ENCODE assay signal across 8 mouse cellular contexts in genomic region chr13:111489502-111489801, GRCm38 (mm10). TPM values are rescaled to one million over a fixed set of nuclear protein-coding genes. Genes with fewer than 3 reads are reported as not detected.
DNase-seq lines count a peak whose midpoint lies in the region; ATAC-seq and TF ChIP-seq lines count a peak whose summit lies in the region.

No protein-coding gene starts in this region.

- peaks cover 19% of the 10 kb centered on the region for H3K27me3 ChIP-seq in embryonic facial prominence, embryonic 15.5 days
- H3K27me3 ChIP-seq in limb, embryonic 13.5 days = peaks cover 25% of the 10 kb centered on the region
- peaks cover 8% of the 10 kb centered on the region for H3K27me3 ChIP-seq in neural tube, embryonic 14.5 days (ENCODE audit: control insufficient read depth, insufficient read depth, low read length)

- 1% methylated on average over 25 of the region's 33 CpGs for WGBS in embryonic facial prominence, embryonic 15.5 days
- 0% methylated on average over 18 of the region's 33 CpGs for WGBS in limb, embryonic 13.5 days
- under 1% methylated on average over 25 of the region's 33 CpGs for WGBS in neural tube, embryonic 14.5 days

- DNase-seq in layer of hippocampus, adult 2 months (ENCODE audit: low spot score in 2 of 2) = no peak
- no peak for DNase-seq in layer of hippocampus, postnatal 14 days (ENCODE audit: low spot score in 2 of 2)
- no peak for DNase-seq in adrenal gland, adult 18-20 months (ENCODE audit: low spot score in 2 of 2)
- no peak for DNase-seq in cerebellum, adult 11-12 months
- DNase-seq in thymus, postnatal 25 days = no peak

- H3K9me3 ChIP-seq in embryonic facial prominence, embryonic 15.5 days (replicated peaks) = no peaks in the 10 kb centered on the region
- no peaks in the 10 kb centered on the region for H3K9me3 ChIP-seq in limb, embryonic 13.5 days
- H3K9me3 ChIP-seq in neural tube, embryonic 14.5 days (ENCODE audit: control insufficient read depth, low read length) = no peaks in the 10 kb centered on the region

- H3K9ac ChIP-seq in embryonic facial prominence, embryonic 15.5 days = peak overlapping the region; percentile 94
- peak overlapping the region; percentile 95 for H3K9ac ChIP-seq in limb, embryonic 13.5 days
- H3K9ac ChIP-seq in neural tube, embryonic 14.5 days (replicated peaks; ENCODE audit: low read depth, low read length) = peak overlapping the region; percentile 86

- peaks cover 18% of the 10 kb centered on the region for H3K4me1 ChIP-seq in embryonic facial prominence, embryonic 15.5 days
- peaks cover 28% of the 10 kb centered on the region for H3K4me1 ChIP-seq in limb, embryonic 13.5 days
- H3K4me1 ChIP-seq in neural tube, embryonic 14.5 days (ENCODE audit: control insufficient read depth, insufficient read depth, low read length) = peaks cover 18% of the 10 kb centered on the region

- TF ChIP-seq CTCF in layer of hippocampus, adult 2 months (conservative IDR thresholded peaks at IDR 0.05) = no peak

- peak; percentile 52 for ATAC-seq in embryonic facial prominence, embryonic 15.5 days (ENCODE audit: insufficient number of reproducible peaks, low FRiP score, low TSS enrichment, low read depth)
- peak; percentile 41 for ATAC-seq in limb, embryonic 13.5 days (ENCODE audit: low FRiP score, low read depth)
- ATAC-seq in neural tube, embryonic 14.5 days (ENCODE audit: low read depth) = no peak

- H3K36me3 ChIP-seq in embryonic facial prominence, embryonic 15.5 days = no peaks in the 10 kb centered on the region
- H3K36me3 ChIP-seq in limb, embryonic 13.5 days = no peaks in the 10 kb centered on the region
- no peaks in the 10 kb centered on the region for H3K36me3 ChIP-seq in neural tube, embryonic 14.5 days (ENCODE audit: control insufficient read depth, insufficient read depth, low read length)

- peak overlapping the region; percentile 92 for H3K4me3 ChIP-seq in layer of hippocampus, adult 2 months
- H3K4me3 ChIP-seq in embryonic facial prominence, embryonic 15.5 days (replicated peaks) = peak overlapping the region; percentile 90
- peak overlapping the region; percentile 89 for H3K4me3 ChIP-seq in limb, embryonic 13.5 days
- H3K4me3 ChIP-seq in neural tube, embryonic 14.5 days (ENCODE audit: low read depth, low read length) = peak overlapping the region; percentile 93

- H3K27ac ChIP-seq in layer of hippocampus, adult 2 months = peak overlapping the region; percentile 99
- peak overlapping the region; percentile 99 for H3K27ac ChIP-seq in embryonic facial prominence, embryonic 15.5 days (replicated peaks)
- peak overlapping the region; percentile 99 for H3K27ac ChIP-seq in limb, embryonic 13.5 days
- peak overlapping the region; percentile 96 for H3K27ac ChIP-seq in neural tube, embryonic 14.5 days (ENCODE audit: low read depth, low read length)

- peak overlapping the region; percentile 76 for H3K4me2 ChIP-seq in embryonic facial prominence, embryonic 15.5 days (replicated peaks)
- H3K4me2 ChIP-seq in limb, embryonic 13.5 days (replicated peaks) = peak overlapping the region; percentile 75
- H3K4me2 ChIP-seq in neural tube, embryonic 14.5 days (ENCODE audit: low read depth, low read length) = peak overlapping the region; percentile 91; the same call in 1 of the 2 replicates

RNA-seq across cellular contexts. Expression of gene Gpbp1, which starts 0.5 kb away (rescaled TPM):
- 10 to 100 TPM; 93.4 to 95.9 TPM for total RNA-seq in layer of hippocampus, adult 2 months (2021)
- 10 to 100 TPM; 82.5 to 83.5 TPM for total RNA-seq in layer of hippocampus, postnatal 14 days (2021)
- polyA plus RNA-seq in embryonic facial prominence, embryonic 15.5 days (2015; fragmentation: Nextera tagmentation; extraction: Ambion mirVana) = 78.5 and 82.1 TPM in 2 replicates
- 101 and 111 TPM in 2 replicates for polyA plus RNA-seq in limb, embryonic 13.5 days (2015; fragmentation: Nextera tagmentation; extraction: Ambion mirVana)
- 97.9 and 112 TPM in 2 replicates for polyA plus RNA-seq in neural tube, embryonic 14.5 days (2014; fragmentation: Nextera tagmentation; extraction: Ambion mirVana)
- 10 to 100 TPM; 93.7 to 98.4 TPM for total RNA-seq in adrenal gland, adult 18-20 months (2021)
